Mouse (Mus musculus) spleen, adult 2 months (tissue): ENCODE results near the gene Gpa33. TPM values are rescaled to one million over a fixed set of nuclear protein-coding genes. Genes with fewer than 3 reads are reported as not detected.

Source experiments
- DNase-seq, 2 experiments: peaks; one replicate each; pipeline versions ENCODE4 v3.0.0 to v3.0.0-alpha.2; 2012 to 2021; ENCODE audit warnings: low spot score in 2 of 2, low read depth in 1 of 2
- H3K27ac ChIP-seq: fragments of 200-500 bp; 2 replicates; pipeline ENCODE4 v1.5.1; 2012; ENCODE audit warnings: low read length, inconsistent platforms; ENCODE audit not compliant: insufficient read depth
- H3K27me3 ChIP-seq: fragments of 200-500 bp; 2 replicates; pipeline ENCODE4 v1.6.1; 2012; ENCODE audit warnings: mild to moderate bottlenecking, moderate library complexity, low read length, inconsistent platforms; ENCODE audit not compliant: control insufficient read depth, insufficient read depth
- H3K36me3 ChIP-seq: fragments of 200-500 bp; 2 replicates; pipeline ENCODE4 v1.6.1; 2012; ENCODE audit warnings: mild to moderate bottlenecking, low read length, inconsistent platforms; ENCODE audit not compliant: control insufficient read depth, insufficient read depth
- H3K4me1 ChIP-seq: fragments of 200-500 bp; 2 replicates; pipeline ENCODE4 v1.6.1; 2011; ENCODE audit warnings: inconsistent platforms; ENCODE audit not compliant: control insufficient read depth, insufficient read depth, insufficient read length
- H3K4me3 ChIP-seq: fragments of 200-500 bp; 2 replicates; pipeline ENCODE4 v1.5.1; 2011; ENCODE audit warnings: mild to moderate bottlenecking, inconsistent platforms; ENCODE audit not compliant: insufficient read depth, insufficient read length; ENCODE audit errors: extremely low read depth
- CTCF ChIP-seq: fragments of 200-500 bp; IDR thresholded peaks from 2 replicates; pipeline ENCODE4 v1.5.1; 2011; ENCODE audit warnings: mild to moderate bottlenecking, inconsistent platforms; ENCODE audit not compliant: insufficient read depth, insufficient read length, insufficient replicate concordance; ENCODE audit errors: extremely low read depth
- POLR2A ChIP-seq: fragments of 200-500 bp; IDR thresholded peaks from 2 replicates; pipeline ENCODE4 v1.6.1; 2011; ENCODE audit warnings: low read depth, low read length, inconsistent platforms
- WGBS: fragments of 180-500 bp; shearing (Covaris S2); methylation state at CpG from one replicate; pipeline ENCODE4 v1.1.7; 2018; 5-methylcytosine and 5-hydroxymethylcytosine counted together
- polyA plus RNA-seq: library from polyadenylated mRNA; depleted of rRNA; stranded (reverse); fragments of >200 nt; gene quantifications from 2 replicates; pipeline ENCODE4 v1.2.3, GENCODE M21; 2012; rRNA removed

Gene Gpa33
- polyA plus RNA-seq, 1 experiment, result not detected

GRCm38 (mm10) chr1:166204171-166204570 is 74.1 kb downstream of the Gpa33 start:
- TF ChIP-seq CTCF (no peak), POLR2A (no peak)
- 17% methylated on average over 5 of the region's 5 CpGs for WGBS
- Histone ChIP-seq H3K4me1 (no peaks in the 10 kb centered on the region), H3K27me3 (no peaks in the 10 kb centered on the region), H3K27ac (no peak overlapping the region), H3K4me3 (no peak overlapping the region), H3K36me3 (no peaks in the 10 kb centered on the region)
- no peak for DNase-seq

- Histone ChIP-seq H3K27me3 (no peaks in the 10 kb centered on the region), H3K4me3 (no peak overlapping the region), H3K4me1 (no peaks in the 10 kb centered on the region), H3K27ac (no peak overlapping the region), H3K36me3 (no peaks in the 10 kb centered on the region)
- 89% methylated on average over 3 of the region's 3 CpGs for WGBS
- no peak for TF ChIP-seq POLR2A
- no peak for TF ChIP-seq CTCF
- DNase-seq, result no peak
Observed at GRCm38 (mm10) chr1:166205159-166205558, 75.1 kb downstream of the Gpa33 start.

GRCm38 (mm10) chr1:166209371-166209770 is 79.3 kb downstream of the Gpa33 start:
- TF ChIP-seq POLR2A (no peak), CTCF (no peak)
- Histone ChIP-seq H3K36me3 (no peaks in the 10 kb centered on the region), H3K27me3 (no peaks in the 10 kb centered on the region), H3K4me1 (no peaks in the 10 kb centered on the region), H3K4me3 (no peak overlapping the region), H3K27ac (no peak overlapping the region)
- WGBS, result 84% methylated on average over 6 of the region's 6 CpGs
- DNase-seq, result no peak

- Histone ChIP-seq H3K4me1 (no peaks in the 10 kb centered on the region), H3K36me3 (no peaks in the 10 kb centered on the region), H3K27me3 (no peaks in the 10 kb centered on the region), H3K4me3 (no peak overlapping the region), H3K27ac (no peak overlapping the region)
- no peak for DNase-seq
- TF ChIP-seq CTCF (no peak), POLR2A (no peak)
- WGBS, result 86% methylated on average over 4 of the region's 4 CpGs
Observed at GRCm38 (mm10) chr1:166214181-166214580, 84.1 kb downstream of the Gpa33 start.

Other genes starting within 250 kb of the Gpa33 start
- 22.9 and 28.2 TPM in 2 replicates for gene Pou2f1, start 127.6 kb upstream of the Gpa33 start, polyA plus RNA-seq
- gene Dusp27, start 2.3 kb upstream of the Gpa33 start, polyA plus RNA-seq, result 0.12 and 0.15 TPM in 2 replicates
- not detected in 2 replicates for gene Mael, start 108.5 kb downstream of the Gpa33 start, polyA plus RNA-seq
- 0.23 and 0.33 TPM in 2 replicates for gene Ildr2, start 123.9 kb downstream of the Gpa33 start, polyA plus RNA-seq
- 12.4 and 14.0 TPM in 2 replicates for gene Tada1, start 248.9 kb downstream of the Gpa33 start, polyA plus RNA-seq